Mouse (Mus musculus) MEL (cell line): Measurements from ENCODE around the gene Maml3.
A peak's percentile ranks its signal among the peaks of the same experiment; 100 is the strongest.

Experiments
- CTCF ChIP-seq, 3 experiments: IDR thresholded peaks in 2 of 3; conservative IDR thresholded peaks in 1 of 3; 2 replicates each; pipeline ENCODE4 v1.5.1; 2011 to 2012; ENCODE audit warnings: low read length in 3 of 3, low read depth in 2 of 3, mild to moderate bottlenecking in 2 of 3, improper control_type of control experiment in 1 of 3, inconsistent platforms in 1 of 3, mixed read lengths in 1 of 3, moderate library complexity in 1 of 3; ENCODE audit not compliant: control insufficient read depth in 1 of 3, insufficient read depth in 1 of 3, poor library complexity in 1 of 3, severe bottlenecking in 1 of 3
- E2F4 ChIP-seq: IDR thresholded peaks from 2 replicates; pipeline ENCODE4 v1.6.1; 2011; ENCODE audit warnings: low read depth, low read length, improper control_type of control experiment, borderline replicate concordance
- EP300 ChIP-seq, 2 experiments: IDR thresholded peaks; 2 replicates each; pipeline ENCODE4 v1.6.1; 2011; ENCODE audit warnings: improper control_type of control experiment in 2 of 2, low read length in 2 of 2, low read depth in 1 of 2, mild to moderate bottlenecking in 1 of 2
- MAZ ChIP-seq: IDR thresholded peaks from 2 replicates; pipeline ENCODE4 v1.6.1; 2012; ENCODE audit warnings: low read depth, mild to moderate bottlenecking, inconsistent platforms, low read length, improper control_type of control experiment
- MXI1 ChIP-seq: IDR thresholded peaks from 2 replicates; pipeline ENCODE4 v1.6.1; 2011; ENCODE audit warnings: mild to moderate bottlenecking, low read depth, low read length, improper control_type of control experiment
- POLR2A ChIP-seq, 2 experiments: IDR thresholded peaks; 2 replicates each; pipeline ENCODE4 v1.6.1; 2011 to 2012; ENCODE audit warnings: low read length in 2 of 2, mild to moderate bottlenecking in 2 of 2, control low read depth in 1 of 2, improper control_type of control experiment in 1 of 2, low read depth in 1 of 2, moderate library complexity in 1 of 2; ENCODE audit not compliant: control insufficient read depth in 1 of 2, insufficient read depth in 1 of 2, poor library complexity in 1 of 2
- POLR2AphosphoS2 ChIP-seq: IDR thresholded peaks from 2 replicates; pipeline ENCODE4 v1.6.1; 2011; ENCODE audit warnings: low read length, improper control_type of control experiment
- POLR2AphosphoS5 ChIP-seq: IDR thresholded peaks from 2 replicates; pipeline ENCODE4 v1.6.1; 2012; ENCODE audit warnings: low read depth, borderline replicate concordance, mild to moderate bottlenecking, inconsistent platforms, low read length, moderate library complexity, mixed read lengths
- TBP ChIP-seq: IDR thresholded peaks from 2 replicates; pipeline ENCODE4 v1.8.0; 2011; ENCODE audit warnings: low read depth, low read length, improper control_type of control experiment
- UBTF ChIP-seq: IDR thresholded peaks from 2 replicates; pipeline ENCODE4 v1.6.1; 2012; ENCODE audit warnings: low read depth, mild to moderate bottlenecking, inconsistent platforms, low read length, improper control_type of control experiment, moderate library complexity, borderline replicate concordance; ENCODE audit not compliant: insufficient read depth
- USF1 ChIP-seq: IDR thresholded peaks from 2 replicates; pipeline ENCODE4 v1.6.1; 2014; ENCODE audit warnings: low read depth, mild to moderate bottlenecking, inconsistent platforms, low read length, improper control_type of control experiment, moderate library complexity
- ZMIZ1 ChIP-seq: IDR thresholded peaks from 2 replicates; pipeline ENCODE4 v1.6.1; 2012; ENCODE audit warnings: low read depth, mild to moderate bottlenecking, inconsistent platforms, low read length, improper control_type of control experiment, moderate library complexity

- TF ChIP-seq CTCF (IDR thresholded peaks at IDR 0.05 in 2 of 3, conservative IDR thresholded peaks at IDR 0.05 in 1 of 3; ENCODE audit: control insufficient read depth in 1 of 3, insufficient read depth in 1 of 3, low read depth in 2 of 3, low read length in 3 of 3, poor library complexity in 1 of 3, severe bottlenecking in 1 of 3) (no peak), TBP (no peak), POLR2A (IDR thresholded peaks at IDR 0.05; ENCODE audit: control insufficient read depth in 1 of 2, insufficient read depth in 1 of 2, low read depth in 1 of 2, low read length in 2 of 2, poor library complexity in 1 of 2) (no peak; a peak in 1 of 4 replicates), ZMIZ1 (no peak), POLR2AphosphoS5 (no peak), UBTF (no peak), POLR2AphosphoS2 (no peak; the same call in 1 of the 2 replicates), EP300 (IDR thresholded peaks at IDR 0.05; ENCODE audit: low read depth in 1 of 2, low read length in 2 of 2) (no peak; a peak in 2 of 4 replicates), E2F4 (no peak), MAZ (peak; percentile 89), MXI1 (peak; percentile 8; the same call in 1 of the 2 replicates), USF1 (peak; percentile 66)
Measured at GRCm38 (mm10) chr3:52101977-52102600, 2.8 kb downstream of the Maml3 start.
